Mouse (Mus musculus) erythroid progenitor cell, adult 5-6 weeks (primary cell): Measurements from ENCODE around the gene Actr3. TPM values are rescaled to one million over a fixed set of nuclear protein-coding genes. Genes with fewer than 3 reads are reported as not detected.

Experiments used
- ATAC-seq: replicated peaks from 2 replicates; pipeline ENCODE4 v1.8.0; 2016; ENCODE audit warnings: moderate number of reproducible peaks, mild to moderate bottlenecking, moderate TSS enrichment, inconsistent platforms; ENCODE audit not compliant: poor library complexity, low FRiP score, severe bottlenecking
- total RNA-seq, 2 experiments: library from RNA; stranded (forward) in 1 of 2; stranded (reverse) in 1 of 2; fragments of 150-400 nt in 1 of 2; fragments of 186-747, 209-891 nt in 1 of 2; gene quantifications; 2 replicates each; pipeline versions ENCODE4 v1.2.3 to v1.2.4; 2015 to 2017; ENCODE audit warnings: low replicate concordance in 2 of 2

Actr3 gene
- total RNA-seq, 2 experiments from 2014 or later: 228 to 243 TPM

DNA sequence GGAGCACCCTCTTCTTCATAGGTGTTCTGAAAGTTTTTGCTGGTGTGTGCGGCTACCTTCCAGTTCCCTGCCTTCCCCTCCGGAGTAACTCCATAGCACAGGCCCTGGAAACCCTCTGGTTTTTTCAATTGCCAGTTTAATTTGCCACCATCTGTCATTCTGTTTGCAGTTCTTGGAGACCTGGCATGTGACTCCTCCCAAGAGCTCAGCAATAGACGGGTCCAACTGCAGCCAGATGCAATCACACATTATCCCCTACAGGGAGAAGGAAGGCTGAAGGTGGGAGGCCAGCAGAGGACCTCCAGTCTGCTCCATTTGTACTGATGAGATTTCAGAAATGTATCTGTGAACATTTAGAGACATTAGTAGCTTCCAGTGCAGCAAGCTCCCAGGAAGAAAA is 56.6 kb downstream of the Actr3 start:
- no peak for ATAC-seq

DNA sequence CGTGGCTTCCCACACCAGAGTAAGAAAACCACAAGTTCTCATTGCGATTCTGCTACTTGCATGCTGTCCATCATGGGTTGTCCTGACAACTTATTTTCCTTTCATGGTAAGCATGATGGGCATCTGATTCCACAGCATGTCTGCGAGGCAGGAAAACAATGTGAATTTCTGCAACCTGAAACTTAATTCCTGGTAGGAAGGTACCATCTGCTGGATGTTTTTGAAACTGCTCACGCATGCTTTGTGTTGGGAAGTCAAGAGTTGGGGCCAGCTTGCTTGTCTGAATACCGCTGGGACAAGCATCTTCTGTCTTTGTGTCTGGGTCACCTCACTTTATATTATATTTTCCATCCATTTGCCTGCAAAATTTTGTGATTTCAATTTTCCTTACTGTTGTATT is 62.7 kb downstream of the Actr3 start:
- ATAC-seq: no peak

DNA sequence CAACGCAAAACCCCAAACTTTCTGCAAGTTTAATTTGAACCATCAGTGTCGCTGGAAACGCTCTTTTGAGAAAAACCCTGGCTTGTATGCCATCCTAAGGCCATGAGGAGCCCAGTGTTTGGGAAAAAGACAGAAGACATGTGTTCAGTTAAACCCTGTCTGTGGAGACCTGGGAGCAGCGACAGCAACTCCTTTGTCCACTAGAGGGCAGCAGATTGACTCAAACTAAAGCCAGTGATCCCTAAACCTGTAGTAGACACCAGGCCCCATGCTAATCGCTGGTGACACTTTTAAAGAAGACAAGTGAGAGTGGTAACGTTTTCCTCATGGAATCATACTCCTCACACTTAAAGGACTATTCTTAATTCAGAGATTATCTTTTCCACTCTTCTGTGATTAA is 64.7 kb downstream of the Actr3 start:
- peak; percentile 52; the same call in 1 of the 2 replicates for ATAC-seq

DNA sequence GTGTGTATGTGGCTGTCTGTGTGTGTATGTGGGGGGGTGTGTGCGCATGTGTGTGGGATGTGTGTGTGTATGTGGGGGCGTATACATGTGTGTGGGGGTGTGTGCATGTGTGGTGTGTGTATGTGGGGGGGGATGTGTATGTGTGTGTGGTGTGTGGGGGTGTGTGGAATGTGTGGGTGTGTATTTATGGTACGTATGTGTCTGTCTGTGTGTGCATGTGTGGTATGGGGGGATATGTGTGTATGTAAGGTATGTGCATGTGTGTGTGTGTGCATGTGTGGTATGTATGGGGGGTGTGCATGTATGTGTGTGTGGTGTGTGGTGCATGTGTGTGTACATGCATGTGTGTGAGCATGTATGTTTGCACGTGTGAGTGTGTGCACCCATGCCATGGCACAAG is 70.0 kb downstream of the Actr3 start:
- ATAC-seq: no peak

DNA sequence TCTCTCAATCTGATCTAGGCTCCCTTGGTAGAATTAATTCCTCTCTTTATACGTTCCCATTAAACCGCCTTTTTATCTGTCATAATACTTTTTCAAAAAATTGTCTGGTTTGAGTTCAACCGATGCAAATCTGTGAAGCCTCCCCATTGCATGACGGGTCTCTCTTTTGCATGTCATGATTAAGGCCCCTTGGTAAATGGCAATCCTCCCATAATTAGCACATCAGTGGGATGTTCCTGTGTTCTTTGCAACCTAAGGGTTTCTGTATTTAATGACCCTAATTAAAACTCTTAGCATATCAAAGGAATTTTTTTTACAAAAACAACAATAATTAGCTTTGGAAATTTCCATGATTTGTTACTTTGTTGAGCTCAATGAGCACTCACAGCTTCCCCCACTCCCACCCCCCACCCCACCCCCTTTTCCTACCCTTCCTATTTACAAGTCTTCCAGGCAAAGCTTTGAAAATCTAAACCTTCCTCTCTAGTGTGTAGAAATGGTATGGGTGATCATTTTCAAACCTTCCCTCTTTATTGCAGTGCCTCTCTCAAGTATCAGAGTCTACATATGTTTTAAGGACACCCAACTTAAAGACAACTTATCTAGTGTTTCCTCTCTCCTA is 84.0 kb downstream of the Actr3 start:
- ATAC-seq: no peak

DNA sequence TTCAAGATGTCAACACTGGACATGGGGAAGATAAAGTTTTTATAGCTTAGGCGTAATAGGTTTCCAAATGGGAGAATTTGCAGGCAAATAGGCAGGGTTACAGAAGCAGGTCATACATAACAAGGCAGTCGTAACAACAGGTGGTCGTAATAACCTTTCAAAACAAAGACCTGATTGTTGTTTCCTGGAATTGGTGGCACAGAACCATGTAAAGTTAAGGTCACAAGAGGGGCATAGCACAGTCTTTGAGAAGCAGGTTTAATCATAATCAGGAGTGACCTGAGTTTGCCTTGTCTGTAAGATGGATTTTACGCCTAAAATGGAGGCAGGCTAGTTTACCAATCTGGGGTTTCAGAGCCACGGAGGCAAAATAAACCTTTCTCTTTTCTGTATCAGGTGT is 84.7 kb downstream of the Actr3 start:
- no peak for ATAC-seq

DNA sequence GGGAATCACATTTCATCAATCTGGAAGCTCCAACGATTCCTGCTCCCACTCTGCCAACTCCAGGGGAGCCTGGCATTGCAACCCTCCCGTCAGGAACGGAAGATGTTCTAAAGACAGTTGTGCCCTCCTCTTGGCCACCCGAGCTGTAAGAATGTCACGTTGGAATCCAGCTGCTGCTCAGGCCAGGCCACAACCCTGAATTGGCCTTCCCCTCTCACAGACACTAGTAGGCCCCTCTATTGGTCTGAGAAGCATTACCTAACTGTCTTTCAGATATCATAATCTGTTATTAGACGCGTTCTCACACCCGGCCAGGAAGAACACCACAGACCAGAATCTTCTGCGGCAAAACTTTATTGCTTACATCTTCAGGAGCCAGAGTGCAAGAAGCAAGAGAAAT is 89.7 kb downstream of the Actr3 start:
- ATAC-seq: no peak

DNA sequence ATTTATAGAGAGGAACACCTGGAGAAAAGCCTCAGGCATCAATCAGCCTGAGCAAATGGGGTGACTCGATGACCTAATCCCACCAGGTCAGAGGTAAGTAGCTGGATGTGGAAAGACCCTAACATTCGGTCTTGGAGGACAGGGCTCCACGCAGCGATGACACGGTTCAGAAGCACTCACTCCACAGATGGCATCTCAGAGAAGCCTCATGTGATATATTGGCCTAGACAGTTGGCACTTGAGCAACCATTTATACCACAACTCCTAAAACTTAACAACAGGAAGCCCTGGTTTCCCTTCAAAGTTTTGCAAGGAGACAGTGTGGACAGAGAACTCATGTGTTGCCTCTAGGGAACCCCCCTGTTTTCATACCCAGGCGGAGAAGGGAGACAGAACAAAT is 90.1 kb downstream of the Actr3 start:
- no peak for ATAC-seq

DNA sequence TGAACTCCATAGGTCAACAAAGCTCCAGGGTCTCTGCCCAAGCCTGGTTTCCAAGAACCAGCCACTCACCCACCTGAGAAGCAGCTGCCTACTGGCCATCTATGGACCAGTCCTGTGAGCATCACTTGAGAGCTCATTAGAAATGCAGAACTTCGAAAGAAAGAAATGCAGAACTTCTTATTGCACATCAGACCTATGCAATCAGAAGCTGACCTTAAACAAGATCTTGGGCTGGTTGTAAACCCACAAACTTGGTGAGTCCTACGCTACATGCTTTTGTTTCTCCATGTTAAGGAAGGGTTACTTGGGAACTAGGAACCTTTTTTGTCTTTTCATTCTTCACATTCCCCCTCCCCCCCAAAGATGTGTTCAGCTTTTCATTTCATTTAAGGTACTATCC is 92.4 kb downstream of the Actr3 start:
- ATAC-seq: no peak

Other genes starting within 250 kb of the Actr3 start
- 9.4 and 11.3 TPM in 2 replicates for gene Slc35f5, start 124.9 kb upstream of the Actr3 start, total RNA-seq (2015; ENCODE audit: low replicate concordance)
- gene Slc35f5, start 124.9 kb upstream of the Actr3 start, total RNA-seq (2017; ENCODE audit: low replicate concordance): 0.30 and 1.0 TPM in 2 replicates
- gene Gpr39, start 241.3 kb upstream of the Actr3 start, total RNA-seq (2015; ENCODE audit: low replicate concordance): not detected in 2 replicates
- not detected in 2 replicates for gene Gpr39, start 241.3 kb upstream of the Actr3 start, total RNA-seq (2017; ENCODE audit: low replicate concordance)